Mouse (Mus musculus): ENCODE results near the gene Gm9918. TPM values are rescaled to one million over a fixed set of nuclear protein-coding genes. Genes with fewer than 3 reads are reported as not detected.

Gene Gm9918
- polyA plus RNA-seq, 1 experiment: not detected

- Histone ChIP-seq H3K27ac (ENCODE audit: insufficient read depth, low read length) (no peak overlapping the region), H3K4me1 (ENCODE audit: control insufficient read depth, insufficient read depth, insufficient read length) (no peaks in the 10 kb centered on the region), H3K4me3 (ENCODE audit: extremely low read depth, insufficient read depth, insufficient read length) (no peak overlapping the region), H3K27me3 (ENCODE audit: control insufficient read depth, insufficient read depth, low read length) (no peaks in the 10 kb centered on the region), H3K36me3 (ENCODE audit: control insufficient read depth, insufficient read depth, low read length) (no peaks in the 10 kb centered on the region)
- TF ChIP-seq CTCF (IDR thresholded peaks at IDR 0.05; ENCODE audit: extremely low read depth, insufficient read depth, insufficient read length, insufficient replicate concordance) (no peak), POLR2A (IDR thresholded peaks at IDR 0.05; ENCODE audit: low read depth, low read length) (no peak)
- DNase-seq (ENCODE audit: low read depth in 1 of 2, low spot score in 2 of 2): no peak
These were observed 41.1 kb downstream of the Gm9918 start for GRCm38 (mm10) chr15:102311489-102311888.

GRCm38 (mm10) chr15:102315292-102315691, 44.9 kb downstream of the Gm9918 start:
- Histone ChIP-seq H3K4me1 (ENCODE audit: control insufficient read depth, insufficient read depth, insufficient read length) (no peaks in the 10 kb centered on the region), H3K27me3 (ENCODE audit: control insufficient read depth, insufficient read depth, low read length) (no peaks in the 10 kb centered on the region), H3K36me3 (ENCODE audit: control insufficient read depth, insufficient read depth, low read length) (no peaks in the 10 kb centered on the region), H3K4me3 (ENCODE audit: extremely low read depth, insufficient read depth, insufficient read length) (no peak overlapping the region), H3K27ac (ENCODE audit: insufficient read depth, low read length) (no peak overlapping the region)
- TF ChIP-seq POLR2A (IDR thresholded peaks at IDR 0.05; ENCODE audit: low read depth, low read length) (no peak), CTCF (IDR thresholded peaks at IDR 0.05; ENCODE audit: extremely low read depth, insufficient read depth, insufficient read length, insufficient replicate concordance) (no peak)
- 87% methylated on average over 8 of the region's 8 CpGs for WGBS
- DNase-seq (ENCODE audit: low read depth in 1 of 2, low spot score in 2 of 2): no peak

GRCm38 (mm10) chr15:102316263-102316662, 45.9 kb downstream of the Gm9918 start:
- DNase-seq (ENCODE audit: low read depth in 1 of 2, low spot score in 2 of 2): peak; percentile 47 to 73
- Histone ChIP-seq H3K36me3 (ENCODE audit: control insufficient read depth, insufficient read depth, low read length) (no peaks in the 10 kb centered on the region), H3K27ac (ENCODE audit: insufficient read depth, low read length) (no peak overlapping the region), H3K4me3 (ENCODE audit: extremely low read depth, insufficient read depth, insufficient read length) (no peak overlapping the region), H3K27me3 (ENCODE audit: control insufficient read depth, insufficient read depth, low read length) (no peaks in the 10 kb centered on the region), H3K4me1 (ENCODE audit: control insufficient read depth, insufficient read depth, insufficient read length) (no peaks in the 10 kb centered on the region)
- TF ChIP-seq POLR2A (IDR thresholded peaks at IDR 0.05; ENCODE audit: low read depth, low read length): no peak
- peak; percentile 84; the same call in 1 of the 2 replicates for TF ChIP-seq CTCF (IDR thresholded peaks at IDR 0.05; ENCODE audit: extremely low read depth, insufficient read depth, insufficient read length, insufficient replicate concordance)
- WGBS: 87% methylated on average over 6 of the region's 6 CpGs

Other genes starting within 250 kb of the Gm9918 start
- gene Krt18, start 242.4 kb upstream of the Gm9918 start, polyA plus RNA-seq (2012; rRNA removed): 2.1 and 2.2 TPM in 2 replicates
- gene Eif4b, start 196.8 kb upstream of the Gm9918 start, polyA plus RNA-seq (2012; rRNA removed): 59.7 and 65.8 TPM in 2 replicates
- gene Tns2, start 170.2 kb upstream of the Gm9918 start, polyA plus RNA-seq (2012; rRNA removed): 44.5 and 46.3 TPM in 2 replicates
- gene Spryd3, start 134.3 kb upstream of the Gm9918 start, polyA plus RNA-seq (2012; rRNA removed): 26.0 and 28.8 TPM in 2 replicates
- 10.9 and 21.0 TPM in 2 replicates for gene Igfbp6, start 126.2 kb upstream of the Gm9918 start, polyA plus RNA-seq (2012; rRNA removed)
- gene Soat2, start 120.0 kb upstream of the Gm9918 start, polyA plus RNA-seq (2012; rRNA removed): 3.2 and 5.4 TPM in 2 replicates
- 26.8 and 30.2 TPM in 2 replicates for gene Zfp740, start 67.3 kb upstream of the Gm9918 start, polyA plus RNA-seq (2012; rRNA removed)
- 33.2 and 40.9 TPM in 2 replicates for gene Csad, start 65.8 kb upstream of the Gm9918 start, polyA plus RNA-seq (2012; rRNA removed)
- gene Itgb7, start 38.6 kb upstream of the Gm9918 start, polyA plus RNA-seq (2012; rRNA removed): 127 and 143 TPM in 2 replicates
- 21.1 and 27.5 TPM in 2 replicates for gene Rarg, start 13.0 kb upstream of the Gm9918 start, polyA plus RNA-seq (2012; rRNA removed)
- 57.8 and 79.8 TPM in 2 replicates for gene Mfsd5, start 8.9 kb downstream of the Gm9918 start, polyA plus RNA-seq (2012; rRNA removed)
- gene Espl1, start 25.7 kb downstream of the Gm9918 start, polyA plus RNA-seq (2012; rRNA removed): 8.9 and 15.1 TPM in 2 replicates
- 51.9 and 63.6 TPM in 2 replicates for gene Pfdn5, start 55.6 kb downstream of the Gm9918 start, polyA plus RNA-seq (2012; rRNA removed)
- gene Myg1, start 61.1 kb downstream of the Gm9918 start, polyA plus RNA-seq (2012; rRNA removed): 41.9 and 48.4 TPM in 2 replicates
- gene Aaas, start 80.2 kb downstream of the Gm9918 start, polyA plus RNA-seq (2012; rRNA removed): 51.9 and 55.8 TPM in 2 replicates
- not detected in 2 replicates for gene Sp7, start 96.6 kb downstream of the Gm9918 start, polyA plus RNA-seq (2012; rRNA removed)
- gene Sp1, start 135.6 kb downstream of the Gm9918 start, polyA plus RNA-seq (2012; rRNA removed): 19.6 and 22.7 TPM in 2 replicates
- gene Amhr2, start 174.8 kb downstream of the Gm9918 start, polyA plus RNA-seq (2012; rRNA removed): 0.56 and 0.66 TPM in 2 replicates
- 170 and 215 TPM in 2 replicates for gene Prr13, start 188.5 kb downstream of the Gm9918 start, polyA plus RNA-seq (2012; rRNA removed)
- 378 and 426 TPM in 2 replicates for gene Pcbp2, start 200.0 kb downstream of the Gm9918 start, polyA plus RNA-seq (2012; rRNA removed)
- gene Gm10337, start 233.2 kb downstream of the Gm9918 start, polyA plus RNA-seq (2012; rRNA removed): not detected in 2 replicates
- 2.1 TPM in 2 replicates for gene Map3k12, start 246.5 kb downstream of the Gm9918 start, polyA plus RNA-seq (2012; rRNA removed)
- gene Tarbp2, start 247.6 kb downstream of the Gm9918 start, polyA plus RNA-seq (2012; rRNA removed): 53.9 and 58.4 TPM in 2 replicates